Mouse (Mus musculus) intestine, embryonic 14.5 days (tissue): Measurements from ENCODE around the gene Mfsd11. TPM values are rescaled to one million over a fixed set of nuclear protein-coding genes. Genes with fewer than 3 reads are reported as not detected.

Experiments
- ATAC-seq: fragments of 200-750 bp; cut with Nextera tagmentation; replicated peaks from 2 replicates; pipeline ENCODE4 v1.8.0; 2017; ENCODE audit warnings: low read depth, moderate number of reproducible peaks, moderate TSS enrichment, moderate library complexity; ENCODE audit not compliant: low FRiP score, low TSS enrichment
- DNase-seq: peaks from one replicate; pipeline ENCODE4 v3.0.0-alpha.2; 2018; ENCODE audit warnings: low spot score
- H3K27ac ChIP-seq: fragments of 300-500 bp; sonication (generic); 2 replicates; pipeline ENCODE4 v1.5.1; 2014; ENCODE audit warnings: low read depth, mild to moderate bottlenecking, control low read depth
- H3K27me3 ChIP-seq: fragments of 300-500 bp; sonication (generic); replicated peaks from 2 replicates; pipeline ENCODE4 v1.6.1; 2014; ENCODE audit warnings: low read length, control low read depth; ENCODE audit not compliant: control insufficient read depth, insufficient read depth
- H3K36me3 ChIP-seq: fragments of 300-500 bp; sonication (generic); 2 replicates; pipeline ENCODE4 v1.6.1; 2014; ENCODE audit warnings: low read length, control low read depth; ENCODE audit not compliant: control insufficient read depth, insufficient read depth
- H3K4me1 ChIP-seq: fragments of 300-500 bp; sonication (generic); replicated peaks from 2 replicates; pipeline ENCODE4 v1.6.1; 2014; ENCODE audit warnings: low read length, control low read depth, mixed read lengths; ENCODE audit not compliant: control insufficient read depth, insufficient read depth
- H3K4me2 ChIP-seq: fragments of 300-500 bp; sonication (generic); 2 replicates; pipeline ENCODE4 v1.6.1; 2014; ENCODE audit warnings: low read length
- H3K4me3 ChIP-seq: fragments of 300-500 bp; sonication (generic); 2 replicates; pipeline ENCODE4 v1.5.1; 2014; ENCODE audit warnings: low read depth, low read length, control low read depth, mixed read lengths
- H3K9ac ChIP-seq: fragments of 300-500 bp; sonication (generic); 2 replicates; pipeline ENCODE4 v1.6.1; 2014; ENCODE audit warnings: mild to moderate bottlenecking, low read length
- H3K9me3 ChIP-seq: fragments of 300-500 bp; sonication (generic); 2 replicates; pipeline ENCODE4 v1.6.1; 2016; ENCODE audit warnings: low read length, control low read depth; ENCODE audit not compliant: control insufficient read depth
- WGBS: fragments of 180-500 bp; shearing (Covaris S2); extraction: QIAGEN DNeasy Blood & Tissue Kit; methylation state at CpG from one replicate; pipeline ENCODE4 v1.1.7; 2014; 5-methylcytosine and 5-hydroxymethylcytosine counted together
- polyA plus RNA-seq: library from polyadenylated mRNA; unstranded; fragments of >200 nt; fragmentation: Nextera tagmentation; extraction: Ambion mirVana; gene quantifications from 2 replicates; pipeline ENCODE4 v1.2.1, GENCODE M21; 2014

Mfsd11 gene
- polyA plus RNA-seq, 1 experiment from 2014 or later = 29.1 TPM

DNA sequence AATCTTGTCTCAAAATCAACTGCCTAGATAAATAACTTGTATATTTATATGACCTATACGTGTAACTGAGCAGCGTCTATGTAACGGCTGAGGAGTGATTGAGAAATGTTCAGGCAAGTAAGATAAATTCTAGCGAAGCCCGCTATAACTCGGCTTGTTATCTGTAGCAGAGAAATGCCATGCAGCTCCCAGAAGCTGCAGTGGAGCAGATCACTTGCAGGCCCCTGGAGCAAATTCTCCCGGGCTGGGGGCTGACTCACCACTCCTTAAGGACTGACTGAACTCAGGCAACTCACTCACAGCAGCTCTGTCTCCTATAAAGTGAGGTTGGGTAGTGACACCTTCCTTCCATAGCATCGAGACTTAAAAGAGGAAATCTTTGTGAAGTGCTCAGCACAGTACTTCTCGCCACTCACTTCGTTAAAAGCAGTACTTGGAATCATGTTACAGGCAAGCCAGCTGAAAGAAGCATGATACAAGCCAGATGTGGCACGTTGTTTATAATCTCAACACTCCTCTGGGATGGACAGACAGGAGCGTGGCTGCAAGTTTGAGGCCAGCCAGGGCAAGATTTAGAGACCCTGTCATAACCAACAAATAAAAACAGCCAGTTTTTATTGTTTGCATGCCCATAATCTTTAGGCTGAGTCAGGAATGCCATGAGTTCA lies 5.1 kb downstream of the Mfsd11 start:
- WGBS = 46% methylated on average over 12 of the region's 12 CpGs
- H3K9ac ChIP-seq = no peak overlapping the region
- no peaks in the 10 kb centered on the region for H3K9me3 ChIP-seq
- H3K4me3 ChIP-seq = no peak overlapping the region
- H3K36me3 ChIP-seq = peaks cover 42% of the 10 kb centered on the region
- no peak overlapping the region for H3K4me2 ChIP-seq
- ATAC-seq (no peak), DNase-seq (no peak)
- H3K4me1 ChIP-seq = peaks cover 12% of the 10 kb centered on the region
- H3K27ac ChIP-seq = no peak overlapping the region
- H3K27me3 ChIP-seq = no peaks in the 10 kb centered on the region

DNA sequence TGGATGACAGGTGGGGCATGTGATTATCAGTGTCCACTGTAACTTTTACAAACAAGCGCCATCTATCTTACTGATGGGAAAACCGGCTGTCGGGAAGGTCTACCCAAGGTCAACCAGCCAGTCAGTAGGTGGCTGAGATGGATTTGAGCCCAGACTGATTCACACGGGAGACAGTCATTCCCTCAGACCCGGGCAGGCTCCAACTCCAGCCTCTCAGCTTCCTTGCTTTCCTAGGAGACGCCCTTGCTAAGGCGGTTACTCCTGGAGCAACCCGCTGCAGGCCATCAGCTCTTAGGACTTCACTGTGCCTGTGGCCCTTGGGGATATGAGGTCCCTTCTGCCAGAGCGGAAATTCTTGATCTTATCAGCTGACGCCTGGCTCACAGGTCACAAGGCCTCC lies 12.2 kb downstream of the Mfsd11 start:
- H3K27ac ChIP-seq = no peak overlapping the region
- ATAC-seq (no peak), DNase-seq (no peak)
- H3K9ac ChIP-seq = no peak overlapping the region
- no peak overlapping the region for H3K4me3 ChIP-seq
- no peaks in the 10 kb centered on the region for H3K4me1 ChIP-seq
- H3K9me3 ChIP-seq = no peaks in the 10 kb centered on the region
- H3K27me3 ChIP-seq = no peaks in the 10 kb centered on the region
- H3K4me2 ChIP-seq = no peak overlapping the region
- peaks cover 80% of the 10 kb centered on the region for H3K36me3 ChIP-seq
- WGBS = 70% methylated on average over 10 of the region's 10 CpGs

DNA sequence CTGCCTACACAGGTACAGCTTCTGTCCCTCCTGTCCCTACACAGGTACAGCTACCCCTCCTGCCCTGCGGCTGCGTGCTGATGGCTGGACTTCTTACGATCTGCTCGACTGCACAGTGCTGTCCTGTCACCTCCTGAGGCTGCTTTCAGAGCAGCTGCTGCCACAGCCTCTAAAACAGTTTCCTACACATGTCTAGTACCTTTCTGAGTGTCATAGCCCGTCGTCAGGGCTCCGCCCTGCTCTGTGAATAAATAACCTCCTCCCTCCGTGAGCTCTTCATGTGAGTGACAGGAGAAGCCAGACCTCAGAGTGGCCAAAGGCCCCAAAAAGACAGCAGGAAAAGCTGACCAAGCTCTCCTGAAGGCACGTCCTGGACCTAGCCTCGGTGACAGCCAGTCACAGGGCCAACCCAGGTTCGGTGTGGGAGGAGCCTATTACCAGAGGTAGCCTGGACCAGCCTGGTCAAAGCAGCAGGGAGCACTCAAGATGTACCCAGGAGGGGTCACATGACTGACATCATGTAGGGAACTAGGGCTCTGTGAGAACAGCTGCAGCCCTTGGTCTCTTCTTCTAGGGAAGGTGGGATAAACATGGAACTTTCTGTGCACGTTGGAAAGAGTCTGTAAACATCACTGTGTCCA lies 13.8 kb downstream of the Mfsd11 start:
- H3K27me3 ChIP-seq = no peaks in the 10 kb centered on the region
- no peak overlapping the region for H3K9ac ChIP-seq
- ATAC-seq (no peak), DNase-seq (no peak)
- no peaks in the 10 kb centered on the region for H3K4me1 ChIP-seq
- H3K4me3 ChIP-seq = no peak overlapping the region
- no peak overlapping the region for H3K4me2 ChIP-seq
- peaks cover 74% of the 10 kb centered on the region for H3K36me3 ChIP-seq
- no peaks in the 10 kb centered on the region for H3K9me3 ChIP-seq
- 72% methylated on average over 12 of the region's 12 CpGs for WGBS
- H3K27ac ChIP-seq = no peak overlapping the region

DNA sequence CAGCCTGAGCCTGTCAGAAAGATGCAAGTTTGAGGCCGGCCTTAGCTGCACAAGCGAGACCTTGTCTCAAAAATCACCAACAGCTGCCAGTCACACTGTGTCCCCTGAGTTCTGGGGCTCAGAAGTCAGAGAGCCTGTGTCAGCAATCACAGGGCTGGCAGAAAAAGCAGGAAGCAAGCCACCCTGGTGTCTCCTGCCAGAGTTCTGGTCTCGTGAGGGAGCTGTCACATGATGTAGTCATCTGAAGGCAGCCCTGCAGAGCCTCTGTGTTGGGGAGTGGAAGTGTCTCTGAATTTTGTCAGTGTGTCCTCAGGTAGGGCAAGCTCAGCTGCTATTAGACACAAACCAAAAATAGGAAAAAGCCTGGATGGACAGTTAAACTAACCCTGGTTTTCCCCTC lies 15.9 kb downstream of the Mfsd11 start:
- H3K4me3 ChIP-seq = no peak overlapping the region
- H3K27ac ChIP-seq = no peak overlapping the region
- no peak overlapping the region for H3K4me2 ChIP-seq
- H3K4me1 ChIP-seq = no peaks in the 10 kb centered on the region
- H3K36me3 ChIP-seq = peaks cover 74% of the 10 kb centered on the region
- no peaks in the 10 kb centered on the region for H3K27me3 ChIP-seq
- DNase-seq = no peak
- ATAC-seq = no peak
- H3K9ac ChIP-seq = no peak overlapping the region
- 81% methylated on average over 3 of the region's 3 CpGs for WGBS
- H3K9me3 ChIP-seq = no peaks in the 10 kb centered on the region

DNA sequence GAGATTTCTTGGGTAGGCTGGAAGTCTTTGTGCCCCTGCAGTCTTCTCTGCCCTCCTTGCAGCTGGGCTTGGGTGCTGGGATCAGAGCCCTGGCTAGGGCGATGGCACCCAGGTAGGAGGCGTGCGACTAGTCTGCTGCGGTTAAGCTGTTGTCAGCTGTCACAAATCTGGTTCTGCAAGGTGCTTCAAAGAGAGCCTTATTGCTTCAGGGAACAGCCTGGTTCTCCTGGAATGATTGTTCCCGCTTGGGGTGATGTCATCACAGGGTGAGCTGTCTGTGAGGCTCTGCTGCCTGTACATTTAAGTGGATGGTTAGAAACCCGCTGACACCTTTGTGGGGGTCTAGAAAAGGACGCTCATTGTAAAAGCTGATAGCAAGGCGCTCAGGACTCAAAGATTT lies 17.0 kb downstream of the Mfsd11 start:
- H3K4me2 ChIP-seq = no peak overlapping the region
- peaks cover 75% of the 10 kb centered on the region for H3K36me3 ChIP-seq
- ATAC-seq = no peak
- H3K27me3 ChIP-seq = no peaks in the 10 kb centered on the region
- no peaks in the 10 kb centered on the region for H3K4me1 ChIP-seq
- DNase-seq = no peak
- WGBS = 83% methylated on average over 8 of the region's 8 CpGs
- no peaks in the 10 kb centered on the region for H3K9me3 ChIP-seq
- H3K27ac ChIP-seq = no peak overlapping the region
- H3K4me3 ChIP-seq = no peak overlapping the region
- H3K9ac ChIP-seq = no peak overlapping the region

DNA sequence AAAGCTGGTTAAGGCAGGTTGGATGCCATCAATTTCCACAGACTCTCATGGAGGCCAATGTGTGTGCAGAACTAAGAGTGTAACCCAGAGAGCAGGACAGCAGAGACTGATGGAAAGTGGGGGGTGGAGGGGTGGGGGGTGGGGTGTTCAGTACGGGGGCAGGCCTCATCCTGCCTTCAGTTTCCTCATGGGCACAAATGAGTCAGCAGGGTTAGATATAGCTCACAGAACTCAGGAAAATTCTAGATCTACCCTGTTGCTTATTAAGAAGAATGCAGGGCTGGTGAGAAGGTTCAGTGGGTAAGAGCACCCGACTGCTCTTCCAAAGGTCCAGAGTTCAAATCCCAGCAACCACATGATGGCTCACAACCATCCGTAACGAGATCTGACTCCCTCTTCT lies 17.4 kb downstream of the Mfsd11 start:
- 84% methylated on average over 4 of the region's 4 CpGs for WGBS
- Histone ChIP-seq H3K36me3 (peaks cover 75% of the 10 kb centered on the region), H3K4me3 (no peak overlapping the region), H3K4me1 (no peaks in the 10 kb centered on the region), H3K9me3 (no peaks in the 10 kb centered on the region), H3K9ac (no peak overlapping the region), H3K4me2 (no peak overlapping the region), H3K27ac (no peak overlapping the region), H3K27me3 (no peaks in the 10 kb centered on the region)
- ATAC-seq (no peak), DNase-seq (no peak)

DNA sequence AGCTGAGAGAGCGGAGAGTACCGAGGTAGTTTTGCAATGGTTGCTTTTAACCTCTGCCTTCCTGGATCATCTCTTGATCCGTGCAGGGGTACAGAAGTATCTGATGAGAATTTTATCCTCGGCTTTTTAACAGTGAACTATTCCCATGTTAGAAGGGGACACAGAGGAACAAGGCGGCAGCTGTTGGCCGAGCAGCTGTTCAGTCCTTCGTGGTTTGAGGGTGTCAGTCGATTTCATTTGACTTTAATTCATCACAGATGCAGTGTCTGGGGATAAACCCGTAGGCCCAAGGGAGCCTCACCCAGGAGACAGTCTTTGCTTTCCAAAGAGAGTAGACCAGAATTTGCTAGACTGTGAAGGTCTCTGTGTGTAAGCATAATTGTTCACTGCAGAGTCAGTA lies 19.3 kb downstream of the Mfsd11 start:
- peaks cover 61% of the 10 kb centered on the region for H3K36me3 ChIP-seq

DNA sequence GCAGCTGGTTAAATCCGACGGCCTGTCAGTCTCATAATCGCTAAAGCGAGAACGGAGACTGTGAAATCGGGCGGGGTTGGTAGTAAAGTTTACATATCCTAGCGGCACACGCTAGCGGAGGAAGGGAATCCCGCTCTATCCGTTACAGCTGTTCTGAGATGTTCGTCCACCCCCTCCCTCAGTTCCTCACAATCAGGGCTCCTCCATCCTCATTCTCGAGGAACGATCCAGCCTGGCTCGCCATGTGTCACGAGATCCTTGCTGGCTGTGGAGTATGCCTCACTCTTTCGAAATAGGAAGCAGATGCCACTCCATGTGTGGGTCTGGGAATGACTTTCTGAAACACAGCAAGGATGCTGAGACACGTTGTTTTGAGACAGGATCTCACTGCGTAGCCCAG lies 21.7 kb downstream of the Mfsd11 start:
- H3K4me3 ChIP-seq = no peak overlapping the region
- 92% methylated on average over 20 of the region's 20 CpGs for WGBS
- H3K27me3 ChIP-seq = no peaks in the 10 kb centered on the region
- H3K36me3 ChIP-seq = peaks cover 51% of the 10 kb centered on the region
- no peaks in the 10 kb centered on the region for H3K4me1 ChIP-seq
- H3K9me3 ChIP-seq = no peaks in the 10 kb centered on the region
- no peak overlapping the region for H3K4me2 ChIP-seq
- H3K27ac ChIP-seq = no peak overlapping the region
- no peak overlapping the region for H3K9ac ChIP-seq
- ATAC-seq = no peak
- no peak for DNase-seq

More for the DNA sequence above, 19.3 kb downstream of the Mfsd11 start:
- no peaks in the 10 kb centered on the region for H3K4me1 ChIP-seq
- no peak overlapping the region for H3K4me2 ChIP-seq
- no peak overlapping the region for H3K27ac ChIP-seq
- DNase-seq (no peak), ATAC-seq (no peak)
- no peaks in the 10 kb centered on the region for H3K9me3 ChIP-seq
- H3K27me3 ChIP-seq = no peaks in the 10 kb centered on the region
- WGBS = 91% methylated on average over 9 of the region's 9 CpGs
- H3K4me3 ChIP-seq = no peak overlapping the region
- no peak overlapping the region for H3K9ac ChIP-seq

DNA sequence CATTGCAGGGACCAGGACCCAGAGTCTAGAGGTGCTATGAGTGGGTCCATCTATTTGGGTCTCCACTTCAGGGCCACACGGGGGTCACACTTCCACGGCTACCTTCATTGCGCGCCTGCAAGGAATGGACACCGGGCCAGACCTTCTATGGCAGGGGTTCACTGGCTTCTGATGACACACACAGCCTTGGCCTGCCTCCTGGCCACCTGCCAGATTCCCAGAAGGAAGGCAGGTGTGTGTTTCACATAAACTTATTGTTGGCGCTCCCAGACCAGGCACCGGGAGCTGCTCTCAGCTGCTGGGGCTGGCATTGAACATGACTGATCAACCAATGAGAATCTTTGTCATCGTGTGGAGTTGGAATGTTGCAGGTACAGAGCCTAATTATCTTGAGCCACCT lies 26.2 kb downstream of the Mfsd11 start:
- H3K4me3 ChIP-seq = no peak overlapping the region
- H3K27ac ChIP-seq = no peak overlapping the region
- no peak overlapping the region for H3K9ac ChIP-seq
- H3K36me3 ChIP-seq = peaks cover 16% of the 10 kb centered on the region
- H3K27me3 ChIP-seq = no peaks in the 10 kb centered on the region
- ATAC-seq (no peak), DNase-seq (no peak)
- H3K4me1 ChIP-seq = no peaks in the 10 kb centered on the region
- no peak overlapping the region for H3K4me2 ChIP-seq
- H3K9me3 ChIP-seq = no peaks in the 10 kb centered on the region
- WGBS = 78% methylated on average over 8 of the region's 8 CpGs
